23 mouse cellular contexts compared by ENCODE assay signal in the genomic region with DNA sequence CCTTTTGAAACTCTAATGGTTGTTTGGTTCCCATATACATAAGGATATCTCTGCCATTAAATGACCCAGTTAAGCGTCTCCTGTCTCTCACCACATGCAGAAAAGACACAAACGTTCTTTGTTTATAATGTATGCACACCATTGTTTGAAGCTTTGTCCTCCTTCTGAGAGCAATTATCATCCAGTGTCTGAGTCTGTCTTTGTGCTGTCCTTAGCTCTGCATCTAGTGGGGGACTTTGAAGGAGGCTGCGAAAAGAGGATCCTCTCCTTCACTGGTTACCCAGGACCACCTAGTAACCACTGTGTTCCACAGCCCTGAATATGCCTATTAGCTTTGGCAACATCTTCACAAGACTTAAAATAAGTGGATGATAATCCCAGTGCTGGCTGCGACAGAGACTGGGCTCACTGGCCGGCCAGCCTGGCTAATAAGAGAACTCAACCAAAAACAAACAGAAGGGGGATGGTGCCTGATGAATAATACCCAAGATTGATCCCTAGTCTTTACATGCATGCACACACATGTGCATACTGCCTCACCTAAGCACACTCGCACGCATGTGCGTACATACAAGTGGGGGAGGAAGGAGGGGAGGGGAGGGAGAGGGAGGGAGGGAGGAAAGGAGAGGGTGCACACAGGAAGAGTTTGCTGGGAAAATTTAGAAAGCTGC.
DNase-seq lines count a peak whose midpoint lies in the region; ATAC-seq lines count a peak whose summit lies in the region.
"Had no signal": no experiment of that assay in that cellular context is flagged by ENCODE, and none has a peak within 500 bp of the region (broad histone marks: within the 10 kb centered on the region; RNA-seq: fewer than 3 reads in every experiment).

No protein-coding gene starts in this region.

- no peak overlapping the region for H3K4me2 ChIP-seq in hindbrain, embryonic 11.5 days (replicated peaks; ENCODE audit: low read depth, low read length)
- no peak overlapping the region for H3K4me2 ChIP-seq in hindbrain, embryonic 13.5 days
- H3K4me2 ChIP-seq in forebrain, embryonic 16.5 days (ENCODE audit: low read length) = no peak overlapping the region
- H3K4me2 ChIP-seq: embryonic facial prominence, embryonic 13.5 days; kidney, embryonic 15.5 days; limb, embryonic 13.5 days; liver, embryonic 13.5 days had no signal

- WGBS in hindbrain, embryonic 11.5 days = 37% methylated on average over 8 of the region's 8 CpGs
- WGBS in hindbrain, embryonic 13.5 days = 28% methylated on average over 8 of the region's 8 CpGs
- WGBS in forebrain, embryonic 16.5 days = 28% methylated on average over 8 of the region's 8 CpGs

- H3K4me3 ChIP-seq in hindbrain, embryonic 11.5 days (ENCODE audit: low read depth, low read length) = no peak overlapping the region
- H3K4me3 ChIP-seq in hindbrain, embryonic 13.5 days = no peak overlapping the region
- no peak overlapping the region for H3K4me3 ChIP-seq in forebrain, embryonic 16.5 days (replicated peaks; ENCODE audit: low read length)
- H3K4me3 ChIP-seq: embryonic facial prominence, embryonic 13.5 days; kidney, embryonic 15.5 days; limb, embryonic 13.5 days; liver, embryonic 13.5 days had no signal

- no peaks in the 10 kb centered on the region for H3K27me3 ChIP-seq in hindbrain, embryonic 11.5 days (ENCODE audit: control insufficient read depth, insufficient read depth, low read length)
- no peaks in the 10 kb centered on the region for H3K27me3 ChIP-seq in hindbrain, embryonic 13.5 days
- H3K27me3 ChIP-seq in forebrain, embryonic 16.5 days (replicated peaks; ENCODE audit: control insufficient read depth, insufficient read depth, low read length) = no peaks in the 10 kb centered on the region
- H3K27me3 ChIP-seq: embryonic facial prominence, embryonic 13.5 days; kidney, embryonic 15.5 days; limb, embryonic 13.5 days; liver, embryonic 13.5 days had no signal

- DNase-seq in hindbrain, embryonic 11.5 days (ENCODE audit: low spot score) = peak; percentile 25
- DNase-seq in brain, adult 2 months (ENCODE audit: low read depth, low spot score) = peak; percentile 21
- DNase-seq in embryo, embryonic 9.5 days (ENCODE audit: extremely low spot score) = peak; percentile 32
- no peak for DNase-seq in spleen, adult 18-20 months
- DNase-seq in cerebellum, adult 9-11 months = no peak
- no peak for DNase-seq in kidney, postnatal 10 days
- DNase-seq: adrenal gland, adult 8-10 months; cerebellum, adult 8-10 months; gastrocnemius, postnatal 14 days; heart, adult 18-20 months; heart, postnatal 36 days; kidney, adult 11 months; layer of hippocampus, adult 9-11 months; liver, embryonic 13.5 days; lung, adult 2 months; lung, postnatal 14 days; right cerebral cortex, postnatal 25 days had no signal

- H3K27ac ChIP-seq in hindbrain, embryonic 11.5 days (ENCODE audit: low read depth, low read length) = peak overlapping the region; percentile 60
- no peak overlapping the region for H3K27ac ChIP-seq in hindbrain, embryonic 13.5 days
- H3K27ac ChIP-seq in forebrain, embryonic 16.5 days (ENCODE audit: low read length) = no peak overlapping the region
- H3K27ac ChIP-seq: embryonic facial prominence, embryonic 13.5 days; kidney, embryonic 15.5 days; limb, embryonic 13.5 days; liver, embryonic 13.5 days had no signal

- H3K9ac ChIP-seq in hindbrain, embryonic 11.5 days (ENCODE audit: low read depth, low read length) = no peak overlapping the region
- H3K9ac ChIP-seq in hindbrain, embryonic 13.5 days = no peak overlapping the region
- no peak overlapping the region for H3K9ac ChIP-seq in forebrain, embryonic 16.5 days (replicated peaks; ENCODE audit: low read depth, low read length)
- H3K9ac ChIP-seq: embryonic facial prominence, embryonic 13.5 days; kidney, embryonic 15.5 days; limb, embryonic 13.5 days; liver, embryonic 13.5 days had no signal

- H3K9me3 ChIP-seq in hindbrain, embryonic 11.5 days (ENCODE audit: control insufficient read depth, low read length) = no peaks in the 10 kb centered on the region
- H3K9me3 ChIP-seq in hindbrain, embryonic 13.5 days = no peaks in the 10 kb centered on the region
- no peaks in the 10 kb centered on the region for H3K9me3 ChIP-seq in forebrain, embryonic 16.5 days (ENCODE audit: control insufficient read depth, low read length)
- H3K9me3 ChIP-seq: embryonic facial prominence, embryonic 13.5 days; kidney, embryonic 15.5 days; limb, embryonic 13.5 days; liver, embryonic 13.5 days had no signal

- H3K4me1 ChIP-seq in hindbrain, embryonic 11.5 days (replicated peaks; ENCODE audit: control insufficient read depth, insufficient read depth, low read length) = peaks cover 11% of the 10 kb centered on the region
- H3K4me1 ChIP-seq in hindbrain, embryonic 13.5 days (replicated peaks) = peaks cover 22% of the 10 kb centered on the region
- H3K4me1 ChIP-seq in forebrain, embryonic 16.5 days (replicated peaks; ENCODE audit: control insufficient read depth, insufficient read depth, low read length) = peaks cover 11% of the 10 kb centered on the region
- H3K4me1 ChIP-seq: liver, embryonic 13.5 days had no signal

- ATAC-seq in hindbrain, embryonic 11.5 days (ENCODE audit: low FRiP score) = 0 out of 2 replicates have a peak, but pooled peaks have one; percentile 26
- no peak for ATAC-seq in hindbrain, embryonic 13.5 days (ENCODE audit: low FRiP score)
- ATAC-seq in forebrain, embryonic 16.5 days = peak; percentile 10; the same call in 1 of the 2 replicates
- ATAC-seq: activated CD4-positive, CD25-positive, alpha-beta regulatory T cell, adult 4 months had no signal

- no peaks in the 10 kb centered on the region for H3K36me3 ChIP-seq in hindbrain, embryonic 11.5 days (ENCODE audit: control insufficient read depth, insufficient read depth, low read length)
- no peaks in the 10 kb centered on the region for H3K36me3 ChIP-seq in hindbrain, embryonic 13.5 days
- H3K36me3 ChIP-seq in forebrain, embryonic 16.5 days (ENCODE audit: control insufficient read depth, insufficient read depth) = no peaks in the 10 kb centered on the region
- H3K36me3 ChIP-seq: embryonic facial prominence, embryonic 13.5 days; kidney, embryonic 15.5 days; limb, embryonic 13.5 days; liver, embryonic 13.5 days had no signal

Comparison
In these comparisons a context has a peak if more than half of its experiments do, and no peak if none do; other contexts are left out.
1. DNase-seq: peak in hindbrain, embryonic 11.5 days (single experiment), brain, adult 2 months (single experiment) and embryo, embryonic 9.5 days (single experiment); none in spleen, adult 18-20 months (0 of 2), cerebellum, adult 9-11 months (single experiment) and kidney, postnatal 10 days (single experiment).